Mouse (Mus musculus): ENCODE data around the gene Cmss1.

Gene Cmss1

DNA sequence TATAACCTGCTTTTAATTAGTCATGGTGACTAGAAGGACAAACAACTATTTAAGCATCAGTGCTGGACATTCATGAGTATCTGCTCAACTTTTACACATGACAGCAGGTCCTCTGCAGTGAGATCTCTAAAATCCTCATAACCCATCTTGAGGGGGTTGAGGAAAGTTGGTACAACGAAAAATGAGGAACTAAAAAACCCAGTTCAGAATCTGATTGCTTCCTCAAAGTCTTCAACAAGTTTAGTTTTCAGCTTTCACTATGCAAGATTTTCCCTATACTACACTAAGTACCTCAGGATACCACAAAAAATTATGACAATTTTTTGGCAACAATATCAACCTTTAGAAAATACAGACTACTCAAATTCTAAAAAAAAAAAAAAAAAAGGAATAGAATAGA is 72.3 kb downstream of the Cmss1 start:
- in situ Hi-C loops (cut with MboI; ENCODE audit: low pct_unique_long_range_greater_than_20kb in 1 of 2, low sequenced_read_pairs in 2 of 2, unreplicated experiment in 1 of 2) = no loop called here

DNA sequence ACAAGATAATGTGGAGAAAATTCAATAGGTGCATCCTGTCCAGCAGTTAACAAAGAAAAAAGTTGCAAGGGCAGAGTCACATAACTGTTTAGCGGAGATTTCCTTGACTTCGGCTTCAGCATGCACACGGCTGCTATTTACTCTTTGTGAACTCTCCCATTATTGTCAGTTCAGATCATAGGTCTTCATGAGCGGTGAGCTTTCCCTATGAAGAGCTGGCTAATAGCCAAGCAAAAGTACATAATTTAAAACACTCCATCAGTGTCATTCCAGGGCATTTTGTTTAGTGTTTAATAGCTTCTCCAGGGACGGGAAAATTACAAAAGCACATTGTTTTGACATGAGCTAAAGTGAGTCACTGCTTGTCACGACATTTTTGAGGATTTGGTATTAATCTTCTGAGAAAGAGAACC is 74.6 kb downstream of the Cmss1 start:
- in situ Hi-C loops (cut with MboI; ENCODE audit: low pct_unique_long_range_greater_than_20kb in 1 of 2, low sequenced_read_pairs in 2 of 2, unreplicated experiment in 1 of 2) = no loop called here

- in situ Hi-C loops (cut with MboI; ENCODE audit: low pct_unique_long_range_greater_than_20kb in 1 of 2, low sequenced_read_pairs in 2 of 2, unreplicated experiment in 1 of 2) = no loop called here
These were observed 76.1 kb downstream of the Cmss1 start for GRCm38 (mm10) chr16:57530547-57530946.

DNA sequence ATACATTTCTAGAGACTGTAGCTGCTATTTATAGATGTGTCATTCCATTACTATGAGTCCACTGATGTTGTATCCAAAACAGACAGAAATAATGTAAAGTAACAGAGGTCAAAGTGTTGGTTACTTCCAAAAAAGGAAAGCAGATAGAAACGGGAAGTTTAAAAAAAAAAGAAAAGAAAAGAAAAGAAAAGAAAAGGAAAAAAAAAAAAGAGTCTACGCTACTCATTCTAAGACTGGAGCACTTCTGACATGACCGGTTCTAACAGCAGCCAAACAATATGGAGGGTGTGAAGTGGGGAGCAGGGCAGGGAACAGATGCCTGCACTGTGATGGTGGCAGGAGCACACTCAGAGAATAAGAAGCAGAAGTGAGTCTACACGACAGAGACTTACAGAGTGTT is 78.2 kb downstream of the Cmss1 start:
- in situ Hi-C loops (cut with MboI; ENCODE audit: low pct_unique_long_range_greater_than_20kb in 1 of 2, low sequenced_read_pairs in 2 of 2, unreplicated experiment in 1 of 2) = no loop called here

DNA sequence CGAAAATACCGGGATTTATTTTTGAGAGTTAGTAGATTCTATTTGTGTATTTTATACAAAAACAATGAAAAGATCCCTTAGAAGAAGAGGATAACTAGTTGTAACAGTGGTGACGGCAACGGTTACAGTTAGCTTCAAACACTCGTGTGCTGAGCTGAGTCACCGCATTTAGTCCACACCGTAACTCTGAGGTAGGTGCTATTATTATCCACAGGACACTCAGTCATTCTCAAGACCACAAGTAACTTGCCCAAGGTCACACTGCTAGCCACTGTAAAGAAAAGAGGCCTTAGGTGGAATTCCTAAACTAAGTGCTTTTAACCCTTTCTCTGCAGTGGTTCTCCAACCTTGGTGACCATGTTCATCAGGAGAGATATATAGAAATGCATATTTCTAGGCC is 79.8 kb downstream of the Cmss1 start:
- in situ Hi-C loops (cut with MboI; ENCODE audit: low pct_unique_long_range_greater_than_20kb in 1 of 2, low sequenced_read_pairs in 2 of 2, unreplicated experiment in 1 of 2) = no loop called here

- in situ Hi-C loops (cut with MboI; ENCODE audit: low pct_unique_long_range_greater_than_20kb in 1 of 2, low sequenced_read_pairs in 2 of 2, unreplicated experiment in 1 of 2) = no loop called here
These were observed 81.2 kb downstream of the Cmss1 start for GRCm38 (mm10) chr16:57525476-57525875.

GRCm38 (mm10) chr16:57525046-57525445 is 81.6 kb downstream of the Cmss1 start:
- in situ Hi-C loops (cut with MboI; ENCODE audit: low pct_unique_long_range_greater_than_20kb in 1 of 2, low sequenced_read_pairs in 2 of 2, unreplicated experiment in 1 of 2) = no loop called here

- in situ Hi-C loops (cut with MboI; ENCODE audit: low pct_unique_long_range_greater_than_20kb in 1 of 2, low sequenced_read_pairs in 2 of 2, unreplicated experiment in 1 of 2) = no loop called here
These were observed 91.0 kb downstream of the Cmss1 start for GRCm38 (mm10) chr16:57515636-57516035.

DNA sequence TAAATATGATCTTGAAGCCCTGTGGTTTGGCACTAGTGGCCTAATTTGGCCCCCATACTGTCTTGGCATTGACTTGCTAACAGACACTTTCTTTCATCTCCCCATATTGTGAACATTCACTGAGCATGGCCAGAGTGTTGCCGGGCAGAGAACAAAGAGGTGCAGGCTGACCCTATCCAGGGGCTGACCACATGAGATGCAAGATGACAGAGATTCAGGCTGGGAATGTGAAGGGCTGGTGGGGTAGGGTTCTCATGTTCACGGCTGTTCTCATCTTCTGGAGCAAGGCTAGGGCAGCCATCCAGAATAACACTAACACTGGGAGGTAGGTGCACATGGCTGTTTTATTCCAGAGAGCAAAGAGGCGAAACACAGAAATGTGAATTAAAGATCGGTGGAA is 92.3 kb downstream of the Cmss1 start:
- in situ Hi-C loops (cut with MboI; ENCODE audit: low pct_unique_long_range_greater_than_20kb in 1 of 2, low sequenced_read_pairs in 2 of 2, unreplicated experiment in 1 of 2) = no loop called here

- in situ Hi-C loops (cut with MboI; ENCODE audit: low pct_unique_long_range_greater_than_20kb in 1 of 2, low sequenced_read_pairs in 2 of 2, unreplicated experiment in 1 of 2) = no loop called here
These were observed 93.1 kb downstream of the Cmss1 start for GRCm38 (mm10) chr16:57513562-57513961.

DNA sequence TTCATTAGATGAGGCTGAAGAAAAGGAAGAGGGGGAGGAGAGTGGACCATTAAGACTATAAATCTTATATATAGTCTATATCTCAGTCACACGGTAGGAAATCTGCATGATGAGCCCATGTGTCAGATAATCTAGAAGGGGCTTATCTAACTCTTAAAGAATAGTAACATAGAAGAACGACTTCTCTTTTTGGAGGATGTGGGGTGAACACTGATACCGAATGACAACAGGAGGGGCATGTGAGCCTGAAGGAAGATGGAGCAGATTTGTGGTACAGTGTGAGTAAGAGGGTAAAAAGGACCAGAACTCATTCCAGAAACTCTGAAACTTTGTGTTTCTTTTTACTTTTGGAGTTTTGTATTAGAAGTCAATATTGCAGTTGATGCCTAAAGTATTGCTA is 97.6 kb downstream of the Cmss1 start:
- in situ Hi-C loops (cut with MboI; ENCODE audit: low pct_unique_long_range_greater_than_20kb in 1 of 2, low sequenced_read_pairs in 2 of 2, unreplicated experiment in 1 of 2) = no loop called here

DNA sequence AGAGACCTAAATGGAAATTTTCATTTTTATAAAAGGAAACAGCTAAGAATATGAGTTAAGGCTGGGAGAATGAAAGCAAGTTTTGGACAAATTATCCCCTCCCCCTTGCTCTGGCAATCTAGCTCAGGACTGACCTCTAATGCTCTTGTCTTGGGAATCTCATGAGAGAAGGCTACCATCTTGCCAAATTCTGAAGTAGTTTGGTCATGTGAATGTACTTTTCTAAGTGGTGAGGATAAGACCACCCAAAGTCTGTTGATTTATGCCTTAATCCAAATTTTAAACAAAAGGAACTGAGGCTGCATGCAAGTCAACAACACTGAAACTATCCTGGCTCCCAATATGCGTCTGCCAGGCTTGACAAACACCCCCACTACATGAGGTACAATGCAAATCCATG is 98.3 kb downstream of the Cmss1 start:
- in situ Hi-C loops (cut with MboI; ENCODE audit: low pct_unique_long_range_greater_than_20kb in 1 of 2, low sequenced_read_pairs in 2 of 2, unreplicated experiment in 1 of 2) = no loop called here

GRCm38 (mm10) chr16:57506133-57506532 is 100.5 kb downstream of the Cmss1 start:
- in situ Hi-C loops (cut with MboI; ENCODE audit: low pct_unique_long_range_greater_than_20kb in 1 of 2, low sequenced_read_pairs in 2 of 2, unreplicated experiment in 1 of 2) = no loop called here

DNA sequence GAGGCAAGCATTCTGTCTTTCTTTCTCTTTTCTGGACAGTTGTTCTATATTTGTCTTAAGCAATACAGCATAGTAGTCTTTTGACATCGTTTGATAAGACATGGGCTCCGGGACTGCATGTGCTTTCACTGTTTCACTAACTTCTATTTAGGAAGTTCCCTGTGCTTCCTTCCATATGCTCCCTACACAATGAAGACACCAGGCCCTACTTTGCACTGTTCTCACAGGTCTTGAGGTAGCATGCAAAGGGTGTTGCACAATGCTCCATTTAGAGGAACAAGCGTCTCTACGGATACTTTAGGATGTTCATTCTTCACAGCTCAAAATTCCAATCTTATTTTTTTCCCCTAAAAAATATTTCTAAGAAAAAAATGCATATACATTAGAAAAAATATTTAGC is 101.9 kb downstream of the Cmss1 start:
- in situ Hi-C loops (cut with MboI; ENCODE audit: low pct_unique_long_range_greater_than_20kb in 1 of 2, low sequenced_read_pairs in 2 of 2, unreplicated experiment in 1 of 2) = no loop called here

GRCm38 (mm10) chr16:57502761-57503160 is 103.9 kb downstream of the Cmss1 start:
- in situ Hi-C loops (cut with MboI; ENCODE audit: low pct_unique_long_range_greater_than_20kb in 1 of 2, low sequenced_read_pairs in 2 of 2, unreplicated experiment in 1 of 2) = no loop called here

DNA sequence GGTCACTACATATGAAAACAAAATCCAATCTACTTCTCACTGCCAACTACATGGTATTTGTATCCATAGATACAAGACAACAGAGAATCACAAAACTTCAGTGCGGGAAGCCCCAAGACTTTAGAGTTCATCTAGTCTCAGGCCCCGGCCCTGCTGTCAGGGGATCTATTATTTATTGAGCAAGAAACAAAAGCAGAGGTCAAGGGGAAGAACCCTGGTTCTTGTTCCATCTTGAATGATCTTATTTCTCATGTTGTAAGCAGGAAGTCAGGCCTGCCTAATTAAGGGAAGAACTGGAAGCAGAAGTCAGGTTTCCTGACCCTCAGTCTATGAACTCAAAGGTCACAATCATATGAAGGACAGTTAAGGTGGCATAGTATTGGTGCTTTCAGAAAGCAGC is 104.4 kb downstream of the Cmss1 start:
- in situ Hi-C loops (cut with MboI; ENCODE audit: low pct_unique_long_range_greater_than_20kb in 1 of 2, low sequenced_read_pairs in 2 of 2, unreplicated experiment in 1 of 2) = no loop called here

- in situ Hi-C loops (cut with MboI; ENCODE audit: low pct_unique_long_range_greater_than_20kb in 1 of 2, low sequenced_read_pairs in 2 of 2, unreplicated experiment in 1 of 2) = no loop called here
These were observed 105.8 kb downstream of the Cmss1 start for GRCm38 (mm10) chr16:57500851-57501250.

GRCm38 (mm10) chr16:57496437-57497173 is 110.1 kb downstream of the Cmss1 start:
- in situ Hi-C loops (cut with MboI; ENCODE audit: low pct_unique_long_range_greater_than_20kb in 1 of 2, low sequenced_read_pairs in 2 of 2, unreplicated experiment in 1 of 2) = no loop called here

DNA sequence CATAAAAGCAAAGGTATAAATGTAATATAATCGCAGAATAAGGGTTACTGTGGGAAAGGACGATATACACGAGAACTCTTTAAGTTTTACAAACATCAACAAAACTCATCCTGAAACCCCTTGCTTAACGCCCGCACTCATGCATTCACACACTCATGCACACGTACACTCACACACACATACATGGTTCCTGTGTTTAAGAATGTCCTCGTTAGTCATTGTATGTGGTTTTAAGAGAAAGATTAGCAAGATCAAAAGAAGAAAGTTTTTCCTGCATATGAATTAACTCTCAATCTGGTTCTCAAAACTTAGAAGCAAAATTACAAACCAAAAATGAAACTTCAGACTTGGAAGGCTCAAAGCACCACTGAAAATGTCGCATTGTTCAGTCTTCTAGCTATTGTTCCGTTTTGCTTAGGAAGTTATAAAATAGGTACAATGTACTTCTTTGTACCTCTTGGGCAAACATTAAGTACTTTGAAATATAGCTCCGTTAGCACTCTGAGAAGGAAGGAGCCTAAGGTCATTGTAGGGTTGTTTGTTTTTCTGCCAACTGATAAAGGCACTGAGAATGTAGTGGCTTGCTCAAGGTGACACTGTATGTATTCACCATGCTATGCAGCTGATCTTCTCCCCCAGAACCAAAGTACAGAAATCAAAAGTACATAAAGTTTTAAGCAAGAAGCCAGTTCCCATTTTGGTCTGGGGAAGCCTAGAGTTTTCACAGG is 111.0 kb downstream of the Cmss1 start:
- in situ Hi-C loops (cut with MboI; ENCODE audit: low pct_unique_long_range_greater_than_20kb in 1 of 2, low sequenced_read_pairs in 2 of 2, unreplicated experiment in 1 of 2) = no loop called here

DNA sequence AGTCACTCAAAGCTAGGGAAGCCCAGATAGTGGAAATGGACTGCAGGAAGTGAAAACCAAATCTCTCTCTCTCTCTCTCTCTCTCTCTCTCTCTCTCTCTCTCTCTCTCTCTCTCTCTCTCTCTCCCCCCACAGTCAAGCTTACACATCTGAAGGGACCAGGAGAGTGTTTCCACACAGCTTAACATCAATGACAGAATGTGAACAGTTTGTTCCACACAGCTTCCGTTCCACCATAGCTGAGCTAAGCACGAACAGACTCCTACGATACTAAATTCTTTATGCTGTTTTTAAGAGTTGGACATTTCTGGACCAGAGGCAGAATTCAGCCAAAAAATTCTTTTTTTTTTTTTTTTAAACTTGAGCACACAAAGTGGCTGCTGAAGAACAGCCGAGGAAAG is 114.8 kb downstream of the Cmss1 start:
- in situ Hi-C loops (cut with MboI; ENCODE audit: low pct_unique_long_range_greater_than_20kb in 1 of 2, low sequenced_read_pairs in 2 of 2, unreplicated experiment in 1 of 2) = no loop called here

Data from mouse embryonic stem cell (cell line).